Mouse (Mus musculus): ENCODE data around the gene Ltbp3. TPM values are rescaled to one million over a fixed set of nuclear protein-coding genes. Genes with fewer than 3 reads are reported as not detected.

The Ltbp3 gene
- polyA plus RNA-seq, 1 experiment from 2014 or later = 10.6 TPM

DNA sequence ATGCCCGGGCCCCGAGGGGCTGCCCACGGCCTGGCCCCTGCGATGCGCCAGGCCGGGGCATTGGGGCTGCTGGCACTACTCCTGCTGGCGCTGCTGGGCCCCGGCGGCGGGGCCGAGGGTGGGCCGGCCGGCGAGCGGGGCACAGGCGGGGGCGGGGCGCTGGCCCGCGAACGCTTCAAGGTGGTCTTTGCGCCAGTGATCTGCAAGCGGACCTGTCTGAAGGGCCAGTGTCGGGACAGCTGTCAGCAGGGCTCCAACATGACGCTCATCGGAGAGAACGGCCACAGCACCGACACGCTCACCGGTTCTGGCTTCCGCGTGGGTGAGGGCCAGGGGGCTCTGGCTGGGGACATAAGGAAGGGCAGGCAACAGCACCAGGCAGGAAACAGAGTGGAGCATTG is 1.5 kb downstream of the Ltbp3 start:
- Histone ChIP-seq H3K4me1 (replicated peaks) (peaks cover 62% of the 10 kb centered on the region), H3K27ac (peak overlapping the region; percentile 84), H3K27me3 (peaks cover 88% of the 10 kb centered on the region), H3K36me3 (no peaks in the 10 kb centered on the region), H3K4me2 (peak overlapping the region; percentile 89), H3K9me3 (no peaks in the 10 kb centered on the region), H3K9ac (peak overlapping the region; percentile 78), H3K4me3 (peak overlapping the region; percentile 52)
- peak; percentile 12 for ATAC-seq (ENCODE audit: low FRiP score)
- 1% methylated on average over 32 of the region's 32 CpGs for WGBS

DNA sequence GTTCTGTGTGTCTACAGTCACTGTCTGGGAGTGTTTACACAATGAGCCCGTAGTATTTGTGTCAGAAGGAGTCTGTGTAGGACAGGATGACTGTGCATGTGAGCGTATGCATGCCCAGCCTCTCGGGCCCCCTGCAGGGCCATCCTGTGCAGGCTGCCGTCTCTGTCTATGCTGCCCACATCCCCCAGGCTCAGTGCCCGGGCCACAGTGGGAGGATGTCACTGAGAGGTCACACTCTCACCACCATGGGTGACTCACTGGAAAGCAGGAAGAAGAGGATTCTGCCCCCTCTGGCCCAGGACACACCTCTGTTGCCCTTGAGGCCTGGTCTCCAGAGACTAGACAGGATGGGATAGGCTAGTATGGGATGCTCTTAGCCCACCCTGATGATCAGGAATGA is 2.9 kb downstream of the Ltbp3 start:
- H3K9me3 ChIP-seq = no peaks in the 10 kb centered on the region
- peaks cover 62% of the 10 kb centered on the region for H3K4me1 ChIP-seq (replicated peaks)
- no peak for ATAC-seq (ENCODE audit: low FRiP score)
- H3K9ac ChIP-seq = peak overlapping the region; percentile 43; the same call in 1 of the 2 replicates
- H3K4me3 ChIP-seq = no peak overlapping the region
- no peak overlapping the region for H3K27ac ChIP-seq
- H3K4me2 ChIP-seq = peak overlapping the region; percentile 89
- H3K36me3 ChIP-seq = no peaks in the 10 kb centered on the region
- WGBS = 58% methylated on average over 5 of the region's 5 CpGs
- H3K27me3 ChIP-seq = peaks cover 97% of the 10 kb centered on the region

DNA sequence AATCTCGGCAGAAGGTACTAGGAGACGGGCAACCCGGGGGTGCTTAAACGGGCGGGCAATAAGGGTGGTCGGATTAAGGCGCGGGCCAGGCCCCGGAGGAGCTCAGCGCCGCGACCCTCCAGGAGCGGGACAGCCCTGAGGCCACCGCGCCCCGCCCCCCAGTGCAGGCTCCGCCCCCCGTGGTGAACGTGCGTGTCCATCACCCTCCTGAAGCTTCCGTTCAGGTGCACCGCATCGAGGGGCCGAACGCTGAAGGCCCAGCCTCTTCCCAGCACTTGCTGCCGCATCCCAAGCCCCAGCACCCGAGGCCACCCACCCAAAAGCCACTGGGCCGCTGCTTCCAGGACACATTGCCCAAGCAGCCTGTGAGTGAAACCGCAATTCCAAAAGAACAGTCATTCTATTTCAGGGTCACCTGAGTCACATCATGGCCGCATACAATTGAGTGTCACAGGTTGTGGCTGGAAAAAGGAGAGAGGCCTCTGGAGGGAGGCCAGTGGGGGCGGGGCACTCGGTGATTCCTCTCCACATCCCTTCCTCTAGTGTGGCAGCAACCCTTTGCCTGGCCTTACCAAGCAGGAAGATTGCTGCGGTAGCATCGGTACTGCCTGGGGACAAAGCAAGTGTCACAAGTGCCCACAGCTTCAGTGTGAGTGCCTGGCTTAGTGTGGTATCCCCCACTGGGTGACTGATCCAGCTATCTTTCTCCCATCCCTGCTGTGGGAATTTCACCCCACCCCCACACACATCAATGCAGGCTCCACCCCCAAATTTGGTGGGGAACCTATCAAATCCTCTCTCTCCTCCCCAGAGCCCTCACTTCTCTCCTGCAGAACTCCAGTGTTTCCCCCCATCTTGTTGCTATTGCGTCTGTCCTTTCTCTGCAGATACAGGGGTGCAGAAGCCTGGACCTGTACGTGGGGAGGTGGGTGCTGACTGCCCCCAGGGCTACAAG is 5.3 kb downstream of the Ltbp3 start:
- H3K27ac ChIP-seq = no peak overlapping the region
- no peak for ATAC-seq (ENCODE audit: low FRiP score)
- H3K4me1 ChIP-seq (replicated peaks) = peaks cover 52% of the 10 kb centered on the region
- peak overlapping the region; percentile 17 for H3K4me3 ChIP-seq
- H3K27me3 ChIP-seq = peaks cover 97% of the 10 kb centered on the region
- no peaks in the 10 kb centered on the region for H3K36me3 ChIP-seq
- 5% methylated on average over 36 of the region's 36 CpGs for WGBS
- H3K9ac ChIP-seq = peak overlapping the region; percentile 58
- H3K9me3 ChIP-seq = no peaks in the 10 kb centered on the region
- peak overlapping the region; percentile 44 for H3K4me2 ChIP-seq

DNA sequence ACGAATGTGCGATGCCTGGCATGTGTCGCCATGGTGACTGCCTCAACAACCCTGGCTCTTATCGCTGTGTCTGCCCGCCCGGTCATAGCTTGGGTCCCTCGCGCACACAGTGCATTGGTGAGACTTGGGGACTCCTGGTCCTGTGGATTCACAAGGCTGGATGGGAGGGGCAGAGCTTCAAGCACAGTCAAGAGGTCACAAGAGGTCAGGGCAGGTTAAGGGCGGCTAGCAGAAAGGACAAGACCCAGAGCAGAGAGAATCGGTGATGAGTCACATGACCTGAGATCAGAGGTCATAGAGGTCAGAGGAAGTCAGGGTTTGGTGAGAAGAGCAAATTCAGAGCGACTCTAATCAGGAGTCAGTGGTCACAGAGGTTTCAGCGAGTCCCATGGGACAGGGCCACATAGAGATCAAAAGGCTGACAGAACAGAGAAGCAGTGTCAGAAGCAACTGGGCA is 6.2 kb downstream of the Ltbp3 start:
- 21% methylated on average over 12 of the region's 12 CpGs for WGBS

DNA sequence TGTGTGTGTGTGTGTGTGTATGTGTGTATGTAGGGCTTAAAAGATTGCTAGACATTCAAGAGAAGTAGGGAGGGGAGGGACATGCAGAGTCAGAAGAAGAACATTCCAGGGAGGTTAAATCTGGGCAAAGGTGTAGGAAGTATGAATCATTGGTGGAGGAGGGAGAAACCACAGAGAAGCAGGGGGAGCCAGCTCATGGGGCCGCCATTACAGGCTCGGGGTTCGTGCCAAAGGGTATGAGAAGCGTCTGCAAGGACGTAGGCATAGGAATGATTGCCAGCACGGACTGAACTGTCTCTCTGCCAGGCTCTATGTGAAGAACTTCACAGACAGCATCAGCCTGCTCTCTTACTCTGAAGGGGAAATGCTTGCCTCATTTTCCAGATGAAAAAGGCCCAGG is 8.8 kb downstream of the Ltbp3 start:
- ATAC-seq (ENCODE audit: low FRiP score) = no peak
- 87% methylated on average over 6 of the region's 6 CpGs for WGBS
- Histone ChIP-seq H3K4me1 (replicated peaks) (peaks cover 33% of the 10 kb centered on the region), H3K9me3 (no peaks in the 10 kb centered on the region), H3K9ac (no peak overlapping the region), H3K4me3 (no peak overlapping the region), H3K27me3 (peaks cover 100% of the 10 kb centered on the region), H3K27ac (no peak overlapping the region), H3K4me2 (no peak overlapping the region), H3K36me3 (no peaks in the 10 kb centered on the region)

More for the DNA sequence above, 6.2 kb downstream of the Ltbp3 start:
- H3K9me3 ChIP-seq = no peaks in the 10 kb centered on the region
- peaks cover 99% of the 10 kb centered on the region for H3K27me3 ChIP-seq
- no peak overlapping the region for H3K4me3 ChIP-seq
- ATAC-seq (ENCODE audit: low FRiP score) = no peak
- H3K9ac ChIP-seq = no peak overlapping the region
- H3K4me2 ChIP-seq = peak overlapping the region; percentile 9; the same call in 1 of the 2 replicates
- no peak overlapping the region for H3K27ac ChIP-seq
- peaks cover 52% of the 10 kb centered on the region for H3K4me1 ChIP-seq (replicated peaks)
- no peaks in the 10 kb centered on the region for H3K36me3 ChIP-seq

DNA sequence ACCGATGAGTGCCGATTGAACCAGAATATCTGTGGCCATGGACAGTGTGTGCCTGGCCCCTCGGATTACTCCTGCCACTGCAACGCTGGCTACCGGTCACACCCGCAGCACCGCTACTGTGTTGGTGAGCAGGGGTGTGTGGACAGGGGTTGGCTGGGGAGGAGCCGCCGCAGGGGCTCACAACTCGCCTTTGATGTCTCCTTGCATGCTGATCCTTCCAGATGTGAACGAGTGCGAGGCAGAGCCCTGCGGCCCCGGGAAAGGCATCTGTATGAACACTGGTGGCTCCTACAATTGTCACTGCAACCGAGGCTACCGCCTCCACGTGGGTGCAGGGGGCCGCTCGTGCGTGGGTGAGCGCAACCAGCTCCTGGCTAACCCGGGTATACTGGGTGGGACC is 10.2 kb downstream of the Ltbp3 start:
- ATAC-seq (ENCODE audit: low FRiP score) = no peak
- Histone ChIP-seq H3K9ac (0 out of 2 replicates have a peak overlapping the region, but pooled peaks have one; percentile 9), H3K9me3 (no peaks in the 10 kb centered on the region), H3K36me3 (no peaks in the 10 kb centered on the region), H3K4me1 (replicated peaks) (peaks cover 25% of the 10 kb centered on the region), H3K4me2 (no peak overlapping the region), H3K4me3 (0 out of 2 replicates have a peak overlapping the region, but pooled peaks have one; percentile 1), H3K27me3 (peaks cover 100% of the 10 kb centered on the region), H3K27ac (no peak overlapping the region)
- 8% methylated on average over 22 of the region's 22 CpGs for WGBS

DNA sequence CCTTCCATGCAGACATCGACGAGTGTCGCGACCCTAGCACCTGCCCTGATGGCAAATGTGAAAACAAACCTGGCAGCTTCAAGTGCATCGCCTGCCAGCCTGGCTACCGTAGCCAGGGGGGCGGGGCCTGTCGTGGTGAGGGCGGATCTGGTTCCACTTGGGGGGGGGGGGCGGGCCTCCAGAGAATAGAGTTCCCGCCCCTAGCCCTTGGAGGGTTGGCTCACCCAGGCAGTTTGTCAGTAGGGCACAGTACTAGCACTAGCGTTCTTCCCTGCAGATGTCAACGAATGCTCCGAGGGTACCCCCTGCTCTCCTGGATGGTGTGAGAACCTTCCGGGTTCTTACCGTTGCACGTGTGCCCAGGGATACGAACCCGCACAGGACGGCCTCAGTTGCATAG is 11.0 kb downstream of the Ltbp3 start:
- ATAC-seq (ENCODE audit: low FRiP score) = no peak

DNA sequence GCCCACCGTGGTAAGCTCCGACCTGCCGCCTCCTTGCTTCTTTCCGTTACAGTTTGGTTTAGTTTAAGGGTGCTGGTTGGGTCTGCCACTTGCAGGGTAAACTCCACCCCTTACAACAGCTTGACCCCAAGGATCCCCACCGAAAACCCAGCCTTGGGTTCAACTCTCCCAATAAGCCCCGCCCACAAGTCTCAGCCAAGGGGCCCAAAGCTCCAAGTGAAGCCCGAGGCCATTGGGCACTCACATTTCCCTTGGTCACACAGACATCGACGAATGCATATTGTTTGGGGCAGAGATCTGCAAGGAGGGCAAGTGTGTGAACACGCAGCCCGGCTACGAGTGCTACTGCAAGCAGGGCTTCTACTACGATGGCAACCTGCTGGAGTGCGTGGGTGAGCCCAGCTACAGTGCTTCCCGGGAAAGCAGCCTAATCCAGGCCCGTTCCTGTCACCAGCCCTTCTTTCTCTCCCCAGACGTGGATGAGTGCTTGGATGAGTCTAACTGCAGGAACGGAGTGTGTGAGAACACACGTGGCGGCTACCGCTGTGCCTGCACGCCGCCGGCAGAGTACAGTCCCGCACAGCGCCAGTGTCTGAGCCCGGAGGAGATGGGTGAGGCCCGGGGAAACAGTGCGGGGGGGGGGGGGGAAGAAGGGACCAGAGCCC is 15.7 kb downstream of the Ltbp3 start:
- no peak for ATAC-seq (ENCODE audit: low FRiP score)

More for the DNA sequence above, 11.0 kb downstream of the Ltbp3 start:
- H3K27me3 ChIP-seq = peaks cover 100% of the 10 kb centered on the region
- no peak overlapping the region for H3K9ac ChIP-seq
- H3K4me1 ChIP-seq (replicated peaks) = peaks cover 20% of the 10 kb centered on the region
- H3K4me2 ChIP-seq = 0 out of 2 replicates have a peak overlapping the region, but pooled peaks have one; percentile 6
- H3K27ac ChIP-seq = no peak overlapping the region
- H3K9me3 ChIP-seq = no peaks in the 10 kb centered on the region
- H3K4me3 ChIP-seq = no peak overlapping the region
- H3K36me3 ChIP-seq = no peaks in the 10 kb centered on the region
- WGBS = 8% methylated on average over 20 of the region's 20 CpGs

DNA sequence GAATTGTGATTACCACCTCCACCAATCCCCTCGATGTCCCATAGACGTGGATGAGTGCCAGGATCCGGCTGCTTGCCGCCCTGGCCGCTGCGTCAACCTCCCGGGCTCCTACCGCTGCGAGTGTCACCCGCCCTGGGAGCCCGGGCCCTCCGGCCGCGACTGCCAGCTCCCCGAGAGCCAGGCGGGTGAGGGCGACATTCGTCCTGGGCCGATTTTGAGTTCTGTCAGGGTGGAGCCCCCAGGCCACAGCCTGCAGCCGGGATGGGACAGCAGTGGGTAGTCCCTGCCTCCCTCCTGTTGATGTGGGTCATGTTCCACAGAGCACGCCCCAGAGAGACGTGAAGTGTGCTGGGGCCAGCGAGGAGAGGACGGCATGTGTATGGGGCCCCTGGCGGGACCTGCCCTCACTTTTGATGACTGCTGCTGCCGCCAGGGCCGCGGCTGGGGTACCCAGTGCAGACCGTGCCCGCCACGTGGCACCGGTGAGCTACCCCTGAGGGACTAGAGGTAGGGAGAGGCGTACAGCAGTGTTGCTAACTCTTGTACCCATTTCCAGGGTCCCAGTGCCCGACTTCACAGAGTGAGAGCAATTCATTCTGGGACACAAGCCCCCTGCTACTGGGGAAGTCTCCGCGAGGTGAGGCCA is 16.4 kb downstream of the Ltbp3 start:
- H3K4me3 ChIP-seq = peak overlapping the region; percentile 20
- H3K9me3 ChIP-seq = no peaks in the 10 kb centered on the region
- peak overlapping the region; percentile 33 for H3K4me2 ChIP-seq
- H3K27ac ChIP-seq = no peak overlapping the region
- ATAC-seq (ENCODE audit: low FRiP score) = no peak; the same call in 1 of the 2 replicates
- H3K27me3 ChIP-seq = peaks cover 79% of the 10 kb centered on the region
- WGBS = 12% methylated on average over 36 of the region's 36 CpGs
- H3K4me1 ChIP-seq (replicated peaks) = peaks cover 13% of the 10 kb centered on the region
- H3K9ac ChIP-seq = peak overlapping the region; percentile 56; the same call in 1 of the 2 replicates
- peaks cover 52% of the 10 kb centered on the region for H3K36me3 ChIP-seq

More for the DNA sequence above, 15.7 kb downstream of the Ltbp3 start:
- WGBS = 9% methylated on average over 29 of the region's 29 CpGs
- Histone ChIP-seq H3K36me3 (peaks cover 45% of the 10 kb centered on the region), H3K27me3 (peaks cover 86% of the 10 kb centered on the region), H3K9ac (peak overlapping the region; percentile 56), H3K9me3 (no peaks in the 10 kb centered on the region), H3K4me1 (replicated peaks) (peaks cover 19% of the 10 kb centered on the region), H3K4me3 (peak overlapping the region; percentile 20; the same call in 1 of the 2 replicates), H3K27ac (no peak overlapping the region), H3K4me2 (peak overlapping the region; percentile 33)

DNA sequence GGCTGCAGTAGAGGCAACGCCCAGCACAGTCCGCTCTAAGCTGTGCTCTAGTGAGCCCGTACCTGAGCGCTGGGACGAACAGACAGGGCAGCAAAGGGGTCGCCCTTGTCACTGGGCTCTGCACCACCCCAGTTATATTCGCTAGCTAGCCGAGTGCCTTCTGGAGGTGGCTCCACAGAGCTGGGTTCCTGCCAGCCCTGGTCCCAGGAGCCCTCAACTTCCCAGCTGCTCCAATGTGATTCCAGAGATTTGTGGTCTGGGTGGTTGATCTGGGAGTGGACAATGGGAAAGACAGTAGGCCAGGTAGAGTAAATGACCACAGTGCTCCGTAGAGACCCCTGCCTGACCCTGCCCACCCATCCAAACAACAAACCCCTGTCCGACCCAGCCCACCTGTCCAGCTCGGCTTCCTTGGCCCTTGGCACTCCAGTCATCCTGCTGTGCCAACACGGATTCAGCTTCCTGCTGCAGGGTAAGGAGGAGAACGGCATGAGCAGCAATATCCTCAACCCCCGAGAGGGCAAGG is 18.2 kb downstream of the Ltbp3 start:
- no peak overlapping the region for H3K27ac ChIP-seq
- H3K4me2 ChIP-seq = no peak overlapping the region
- H3K9me3 ChIP-seq = no peaks in the 10 kb centered on the region
- peaks cover 13% of the 10 kb centered on the region for H3K4me1 ChIP-seq (replicated peaks)
- peaks cover 68% of the 10 kb centered on the region for H3K36me3 ChIP-seq
- H3K4me3 ChIP-seq = no peak overlapping the region
- ATAC-seq (ENCODE audit: low FRiP score) = no peak
- WGBS = 90% methylated on average over 14 of the region's 14 CpGs
- peaks cover 61% of the 10 kb centered on the region for H3K27me3 ChIP-seq
- H3K9ac ChIP-seq = no peak overlapping the region

DNA sequence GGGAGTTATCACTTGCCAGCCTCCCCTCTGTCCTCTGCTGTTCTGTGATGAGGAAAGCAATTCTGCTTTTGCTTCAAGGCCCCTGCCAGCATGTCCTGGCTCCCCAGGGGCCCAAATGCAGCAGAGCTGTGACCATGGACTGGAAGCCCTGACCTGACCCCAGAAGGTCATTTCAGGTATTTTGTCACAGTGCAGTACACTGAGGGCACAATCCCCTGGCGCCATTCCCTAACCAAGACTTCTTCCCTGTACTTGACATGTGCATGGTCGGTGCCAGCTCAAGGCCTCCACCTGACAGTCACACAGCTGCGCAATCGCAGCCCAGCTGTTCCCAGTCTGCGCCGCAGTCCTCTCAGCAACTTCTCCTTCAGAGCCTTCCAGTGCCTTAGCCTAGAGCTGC is 22.5 kb downstream of the Ltbp3 start:
- WGBS = 94% methylated on average over 6 of the region's 6 CpGs
- Histone ChIP-seq H3K27me3 (peaks cover 19% of the 10 kb centered on the region), H3K36me3 (peaks cover 98% of the 10 kb centered on the region), H3K27ac (no peak overlapping the region), H3K4me2 (no peak overlapping the region), H3K4me3 (no peak overlapping the region), H3K4me1 (replicated peaks) (peaks cover 4% of the 10 kb centered on the region; the same call in 1 of the 2 replicates), H3K9me3 (no peaks in the 10 kb centered on the region), H3K9ac (no peak overlapping the region)
- ATAC-seq (ENCODE audit: low FRiP score) = no peak
